Mouse (Mus musculus): Measurements from ENCODE around the gene Epha1. TPM values are rescaled to one million over a fixed set of nuclear protein-coding genes. Genes with fewer than 3 reads are reported as not detected.

The Epha1 gene
- total and polyA plus RNA-seq, 3 experiments = 0.04 TPM; not detected in 2

DNA sequence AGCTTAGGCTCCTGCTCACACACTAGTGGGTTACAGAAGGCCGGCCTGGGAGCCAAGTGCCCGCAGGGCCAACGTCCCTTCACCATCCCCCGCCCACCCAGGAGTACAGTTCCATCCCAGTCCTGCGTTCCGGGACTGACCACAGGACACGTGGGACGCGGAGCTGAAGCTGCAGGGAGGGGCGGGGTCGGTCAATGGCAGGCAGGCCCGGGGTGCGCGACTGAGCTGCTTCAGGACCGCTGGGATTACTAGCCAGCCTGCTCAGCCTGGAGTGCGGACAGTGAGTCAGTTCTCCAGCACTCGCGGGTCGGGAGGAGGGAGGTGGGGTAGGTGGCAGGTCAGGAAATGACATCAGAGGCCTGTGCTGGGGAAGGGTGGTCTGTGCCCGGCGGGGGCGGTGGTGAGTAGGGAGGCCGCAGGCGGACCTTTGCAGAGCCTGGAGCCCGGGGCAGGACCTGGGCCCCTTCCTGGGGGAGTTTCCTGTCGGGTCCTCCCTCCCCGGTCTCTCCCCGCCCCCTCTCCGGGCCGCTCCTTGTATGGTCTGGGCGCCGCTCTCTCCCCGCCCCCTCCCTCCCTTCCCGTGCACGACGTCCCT lies 23.5 kb downstream of the Epha1 start, which contains the start of gene Zyx:
TSS of gene Zyx (plus strand) at position 205 of the 595 bp plus-strand sequence.
- Histone ChIP-seq H3K27me3 (ENCODE audit: control insufficient read depth in 1 of 2, insufficient read depth in 2 of 2, low read length in 2 of 2) (no peaks in the 10 kb centered on the region), H3K27ac (ENCODE audit: control insufficient read depth, low read depth, low read length) (peak within 1 kb of the TSS; percentile 43), H3K4me3 (ENCODE audit: control insufficient read depth in 1 of 2, insufficient read depth in 1 of 2, low read depth in 2 of 2, low read length in 2 of 2) (peak within 1 kb of the TSS; percentile 59 to 82), H3K9ac (ENCODE audit: control insufficient read depth, low read depth, low read length, poor library complexity, severe bottlenecking) (peak within 1 kb of the TSS; percentile 81), H3K9me3 (replicated peaks; ENCODE audit: insufficient read depth, low read length) (no peaks in the 10 kb centered on the region), H3K4me1 (ENCODE audit: control insufficient read depth in 1 of 2, insufficient read depth in 2 of 2, low read length in 2 of 2) (peaks cover 10 to 41% of the 10 kb centered on the region in 2 experiments), H3K36me3 (ENCODE audit: control insufficient read depth in 1 of 2, insufficient read depth in 2 of 2, low read length in 2 of 2) (peaks cover 0 to 27% of the 10 kb centered on the region in 2 experiments; a peak in 2 of 4 replicates), H3K79me2 (ENCODE audit: control insufficient read depth, insufficient read depth, low read length, poor library complexity) (peaks cover 3% of the 10 kb centered on the region)
- TF ChIP-seq MAZ (IDR thresholded peaks at IDR 0.05; ENCODE audit: low read depth, low read length) (peak; percentile 73; the same call in 1 of the 2 replicates), HCFC1 (IDR thresholded peaks at IDR 0.05; ENCODE audit: low read depth, low read length) (0 out of 2 replicates have a peak, but pooled peaks have one; percentile 43), MAX (IDR thresholded peaks at IDR 0.05; ENCODE audit: low read length) (no peak; the same call in 1 of the 2 replicates), ELF1 (IDR thresholded peaks at IDR 0.05; ENCODE audit: low read depth, low read length) (no peak), MXI1 (IDR thresholded peaks at IDR 0.05; ENCODE audit: low read depth, low read length) (peak; percentile 36), TCF12 (IDR thresholded peaks at IDR 0.05; ENCODE audit: low read depth, low read length) (peak; percentile 9; the same call in 1 of the 2 replicates), ETS1 (IDR thresholded peaks at IDR 0.05; ENCODE audit: low read depth, low read length) (0 out of 2 replicates have a peak, but pooled peaks have one; percentile 27), POLR2A (IDR thresholded peaks at IDR 0.05; ENCODE audit: control insufficient read depth in 1 of 2, insufficient read depth in 1 of 2, low read depth in 1 of 2, low read length in 2 of 2, poor library complexity in 1 of 2) (peak in 1 of 2 experiments; percentile 55; a peak in 2 of 4 replicates), POLR2AphosphoS5 (IDR thresholded peaks at IDR 0.05; ENCODE audit: borderline replicate concordance, low read depth, low read length) (no peak), BHLHE40 (IDR thresholded peaks at IDR 0.05; ENCODE audit: borderline replicate concordance, low read depth, low read length) (no peak), NELFE (IDR thresholded peaks at IDR 0.05; ENCODE audit: low read depth, low read length) (0 out of 2 replicates have a peak, but pooled peaks have one; percentile 37), KAT2A (conservative IDR thresholded peaks at IDR 0.05; ENCODE audit: low read depth, low read length) (no peak), ZMIZ1 (IDR thresholded peaks at IDR 0.05; ENCODE audit: low read depth, low read length) (no peak)
- peak; percentile 86 for DNase-seq (ENCODE audit: low read depth, low spot score)

DNA sequence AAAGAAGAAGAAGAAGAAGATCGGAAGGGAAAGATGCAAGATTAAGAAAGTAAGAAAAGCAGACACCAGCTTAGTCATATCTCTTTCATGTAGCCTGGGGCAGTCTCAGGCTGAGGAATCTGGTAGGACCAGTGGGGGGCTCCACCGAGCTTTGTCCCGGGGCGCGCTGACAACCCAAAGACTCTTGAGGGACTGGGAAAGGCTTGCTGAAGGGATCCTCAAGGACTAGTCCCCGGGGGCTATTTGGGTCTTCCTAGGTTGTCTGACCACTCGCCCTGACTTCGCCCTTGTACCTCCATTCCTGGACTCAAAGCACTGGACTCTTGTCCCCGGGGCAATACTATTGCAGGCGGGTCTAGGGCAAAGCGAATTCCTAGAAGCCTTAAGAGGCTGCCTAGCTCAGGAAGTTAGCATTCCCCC lies 24.1 kb downstream of the Epha1 start:
- Histone ChIP-seq H3K9ac (ENCODE audit: control insufficient read depth, low read depth, low read length, poor library complexity, severe bottlenecking) (peak overlapping the region; percentile 65), H3K9me3 (replicated peaks; ENCODE audit: insufficient read depth, low read length) (no peaks in the 10 kb centered on the region), H3K79me2 (ENCODE audit: control insufficient read depth, insufficient read depth, low read length, poor library complexity) (peaks cover 3% of the 10 kb centered on the region), H3K27me3 (ENCODE audit: control insufficient read depth in 1 of 2, insufficient read depth in 2 of 2, low read length in 2 of 2) (no peaks in the 10 kb centered on the region), H3K27ac (ENCODE audit: control insufficient read depth, low read depth, low read length) (peak overlapping the region; percentile 43), H3K4me1 (ENCODE audit: control insufficient read depth in 1 of 2, insufficient read depth in 2 of 2, low read length in 2 of 2) (peaks cover 9 to 36% of the 10 kb centered on the region in 2 experiments), H3K4me3 (ENCODE audit: control insufficient read depth in 1 of 2, insufficient read depth in 1 of 2, low read depth in 2 of 2, low read length in 2 of 2) (peak overlapping the region; percentile 59 to 82), H3K36me3 (ENCODE audit: control insufficient read depth in 1 of 2, insufficient read depth in 2 of 2, low read length in 2 of 2) (peaks cover 0 to 24% of the 10 kb centered on the region in 2 experiments; a peak in 2 of 4 replicates)
- peak; percentile 85 for DNase-seq (ENCODE audit: low read depth, low spot score)
- TF ChIP-seq USF2 (IDR thresholded peaks at IDR 0.05; ENCODE audit: borderline replicate concordance in 1 of 2, insufficient read depth in 1 of 2, low read depth in 1 of 2, low read length in 2 of 2) (no peak), ETS1 (IDR thresholded peaks at IDR 0.05; ENCODE audit: low read depth, low read length) (no peak), CHD1 (IDR thresholded peaks at IDR 0.05; ENCODE audit: low read depth, low read length) (no peak), E2F4 (IDR thresholded peaks at IDR 0.05; ENCODE audit: borderline replicate concordance, low read depth, low read length) (no peak), BHLHE40 (IDR thresholded peaks at IDR 0.05; ENCODE audit: borderline replicate concordance, low read depth, low read length) (no peak), GABPA (IDR thresholded peaks at IDR 0.05; ENCODE audit: low read depth, low read length) (no peak), ZKSCAN1 (IDR thresholded peaks at IDR 0.05; ENCODE audit: low read depth, low read length) (no peak), ZC3H11A (IDR thresholded peaks at IDR 0.05; ENCODE audit: low read depth, low read length) (peak; percentile 50), ZNF384 (IDR thresholded peaks at IDR 0.05; ENCODE audit: low read depth, low read length) (peak; percentile 69), RAD21 (IDR thresholded peaks at IDR 0.05; ENCODE audit: low read depth, low read length) (peak; percentile 55), MXI1 (IDR thresholded peaks at IDR 0.05; ENCODE audit: low read depth, low read length) (no peak; the same call in 1 of the 2 replicates), MYB (IDR thresholded peaks at IDR 0.05; ENCODE audit: low read depth, low read length) (no peak), SMC3 (IDR thresholded peaks at IDR 0.05; ENCODE audit: low read depth, low read length) (peak; percentile 57), NELFE (IDR thresholded peaks at IDR 0.05; ENCODE audit: low read depth, low read length) (no peak; the same call in 1 of the 2 replicates), MAFK (IDR thresholded peaks at IDR 0.05; ENCODE audit: borderline replicate concordance, low read depth, low read length) (no peak), KAT2A (conservative IDR thresholded peaks at IDR 0.05; ENCODE audit: low read depth, low read length) (no peak), MEF2A (IDR thresholded peaks at IDR 0.05; ENCODE audit: extremely low read depth, insufficient replicate concordance, low read depth, low read length, poor library complexity, severe bottlenecking) (no peak), CTCF (IDR thresholded peaks at IDR 0.05 in 2 of 3, conservative IDR thresholded peaks at IDR 0.05 in 1 of 3; ENCODE audit: control insufficient read depth in 1 of 3, insufficient read depth in 1 of 3, low read depth in 2 of 3, low read length in 3 of 3, poor library complexity in 1 of 3, severe bottlenecking in 1 of 3) (peak; percentile 40 to 78 (median 74); a peak in 5 of 6 replicates)

Measured in MEL (cell line).